Mouse (Mus musculus): ENCODE measurements around the gene Cdk5rap2. TPM values are rescaled to one million over a fixed set of nuclear protein-coding genes. Genes with fewer than 3 reads are reported as not detected.

Gene Cdk5rap2
- 1 to 10 TPM; 7.2 to 7.6 TPM for total RNA-seq (2021)
- long read RNA-seq, experiment 1, full-length matches to known transcripts, result 1 of 7 reads
- long read RNA-seq, experiment 1, partial matches to known transcripts, result 1 of 7 reads
- long read RNA-seq, experiment 1, other reads (novel, unspliced or antisense), result 5 of 7 reads
- long read RNA-seq, experiment 2, full-length matches to known transcripts, result 1 of 4 reads
- long read RNA-seq, experiment 2, partial matches to known transcripts, result 0 of 4 reads
- long read RNA-seq, experiment 2, other reads (novel, unspliced or antisense), result 3 of 4 reads

DNA sequence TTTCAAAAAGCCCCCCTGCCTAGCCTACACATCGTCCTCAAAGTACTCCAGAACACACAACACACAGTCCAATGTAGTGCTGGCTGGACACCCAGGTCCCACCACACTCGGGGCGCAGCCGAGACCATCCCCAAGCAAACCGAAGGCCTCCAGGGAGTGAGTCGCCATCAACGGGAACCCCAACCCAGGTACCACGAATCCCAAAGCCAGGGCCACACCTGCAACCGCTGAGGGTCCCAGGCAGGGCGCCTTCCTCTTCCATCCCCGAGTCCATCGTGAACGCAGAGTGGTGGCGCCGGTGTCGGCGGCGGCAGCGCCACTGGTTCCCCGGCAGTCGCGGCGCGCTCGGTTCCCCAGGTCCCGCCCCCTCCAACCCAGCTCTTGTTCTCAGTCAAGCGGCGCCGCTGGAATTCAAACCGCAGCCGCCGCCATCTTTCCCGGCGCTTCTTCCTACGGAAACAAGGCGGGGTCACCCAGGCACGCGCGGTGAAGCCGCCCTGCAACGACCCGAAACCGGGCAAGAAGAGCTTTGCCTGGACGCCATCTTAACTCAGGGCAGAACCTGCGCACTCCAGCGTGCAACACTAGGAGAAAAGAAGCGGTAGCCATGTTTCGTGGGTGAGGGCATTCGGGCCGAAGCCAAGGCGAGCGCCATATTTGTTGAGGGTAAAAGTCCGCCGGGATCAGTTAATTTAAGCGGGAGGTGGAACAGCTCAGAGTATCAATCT, at the start of gene Cdk5rap2:
Cdk5rap2 (minus strand) TSS at position 450 of the 728 bp plus-strand sequence.
- DNase-seq, result peak; percentile 97
- TF ChIP-seq CTCF (IDR thresholded peaks at IDR 0.05), result no peak
- H3K4me3 ChIP-seq, result peak within 1 kb of the TSS; percentile 99
- intact Hi-C loops (cut with DNase I), result no loop called here
- H3K27ac ChIP-seq, result peak within 1 kb of the TSS; percentile 83

DNA sequence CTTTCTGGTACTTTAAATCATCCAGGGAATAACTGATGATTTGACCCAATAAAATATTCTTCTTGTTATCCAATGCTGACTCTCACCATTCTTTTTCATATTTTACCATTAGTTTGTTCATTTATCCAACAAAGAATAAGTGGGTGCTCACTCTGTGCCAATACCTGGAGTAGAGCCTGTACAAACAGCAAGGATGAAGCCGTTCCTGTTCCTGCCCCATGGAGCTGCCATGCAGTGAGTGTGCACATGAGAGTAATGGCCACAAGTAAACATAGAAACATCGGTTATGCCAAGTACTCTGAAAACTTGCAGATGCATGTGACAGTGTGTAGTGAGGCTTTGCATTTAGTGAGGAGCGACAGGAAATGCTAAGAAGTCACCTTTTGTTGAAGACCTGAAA, 41.9 kb upstream of the Cdk5rap2 start:
- no peak for DNase-seq
- Histone ChIP-seq H3K27ac (no peak overlapping the region), H3K4me3 (no peak overlapping the region)
- TF ChIP-seq CTCF (IDR thresholded peaks at IDR 0.05), result no peak
- intact Hi-C loops (cut with DNase I), result loop anchor here (5.0 kb wide), 3 partner anchors 80 to 150 kb away; partner anchors contain the start of gene Megf9

DNA sequence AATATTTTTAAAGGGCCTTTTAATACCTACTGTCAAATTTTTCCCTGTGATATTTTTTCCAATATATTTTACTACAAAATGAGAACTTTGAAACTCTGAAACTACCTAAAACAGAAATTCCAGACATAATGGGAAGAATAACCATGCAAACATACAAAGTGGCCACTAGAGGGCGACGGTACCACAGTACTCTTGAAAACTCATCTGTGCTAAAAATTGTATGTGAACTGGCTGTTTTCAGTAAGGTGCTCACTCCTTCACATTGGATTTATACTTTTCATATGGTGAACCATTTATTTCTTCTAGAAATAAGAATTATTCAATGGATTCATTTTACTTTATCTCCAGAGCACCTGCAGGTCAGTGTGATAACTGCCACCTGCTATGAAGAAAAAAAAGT, 41.5 kb upstream of the Cdk5rap2 start:
- peak; percentile 28 for DNase-seq
- TF ChIP-seq CTCF (IDR thresholded peaks at IDR 0.05), result peak; percentile 92

DNA sequence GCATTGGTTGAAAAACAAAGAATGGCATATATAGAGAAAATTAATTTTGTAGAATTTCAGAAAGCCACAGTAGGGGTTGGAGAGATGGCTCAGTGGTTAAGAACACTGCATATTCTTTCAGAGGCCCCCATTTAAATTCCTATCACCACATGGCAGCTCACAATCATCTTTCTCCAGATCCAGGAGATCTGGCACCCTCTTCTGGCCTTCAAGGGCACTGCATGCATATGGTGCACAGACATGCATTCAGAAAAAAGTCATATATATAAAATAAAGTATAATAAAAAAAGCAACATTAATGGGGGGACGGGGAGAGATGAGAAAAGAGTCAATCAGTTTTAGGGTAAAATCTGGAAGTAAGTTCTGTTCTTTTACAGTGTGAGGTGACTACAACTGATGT, 39.4 kb upstream of the Cdk5rap2 start:
- Histone ChIP-seq H3K4me3 (no peak overlapping the region), H3K27ac (no peak overlapping the region)
- intact Hi-C loops (cut with DNase I), result loop anchor here (2.0 to 5.0 kb wide), 4 partner anchors 83 to 171 kb away; partner anchors contain the start of gene Megf9
- no peak for DNase-seq
- TF ChIP-seq CTCF (IDR thresholded peaks at IDR 0.05), result peak; percentile 44; the same call in 1 of the 2 replicates

More for the DNA sequence above, 41.5 kb upstream of the Cdk5rap2 start:
- Histone ChIP-seq H3K27ac (no peak overlapping the region), H3K4me3 (no peak overlapping the region)
- intact Hi-C loops (cut with DNase I), result loop anchor here (2.0 to 5.0 kb wide), 4 partner anchors 81 to 169 kb away; partner anchors contain the start of gene Megf9

DNA sequence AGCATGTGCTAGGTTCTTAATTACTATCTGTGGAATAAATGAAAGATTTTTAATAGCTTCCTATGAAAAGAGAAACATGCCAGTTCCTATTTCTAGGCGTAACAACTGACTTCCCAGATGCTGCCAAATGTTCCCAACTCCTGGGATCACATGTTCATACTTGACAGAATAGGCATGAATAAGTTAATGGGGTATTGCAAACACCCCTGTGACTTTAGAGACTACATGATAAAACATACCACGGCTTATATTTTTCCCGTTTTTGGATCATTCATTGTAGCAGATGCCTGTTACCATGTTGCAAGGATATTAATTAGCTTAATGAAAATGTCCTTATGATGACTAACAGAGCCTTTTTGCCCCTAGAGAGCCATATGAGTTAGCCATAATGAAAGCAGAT, 36.5 kb upstream of the Cdk5rap2 start:
- intact Hi-C loops (cut with DNase I), result no loop called here
- Histone ChIP-seq H3K4me3 (no peak overlapping the region), H3K27ac (no peak overlapping the region)
- DNase-seq, result no peak
- TF ChIP-seq CTCF (IDR thresholded peaks at IDR 0.05), result no peak

DNA sequence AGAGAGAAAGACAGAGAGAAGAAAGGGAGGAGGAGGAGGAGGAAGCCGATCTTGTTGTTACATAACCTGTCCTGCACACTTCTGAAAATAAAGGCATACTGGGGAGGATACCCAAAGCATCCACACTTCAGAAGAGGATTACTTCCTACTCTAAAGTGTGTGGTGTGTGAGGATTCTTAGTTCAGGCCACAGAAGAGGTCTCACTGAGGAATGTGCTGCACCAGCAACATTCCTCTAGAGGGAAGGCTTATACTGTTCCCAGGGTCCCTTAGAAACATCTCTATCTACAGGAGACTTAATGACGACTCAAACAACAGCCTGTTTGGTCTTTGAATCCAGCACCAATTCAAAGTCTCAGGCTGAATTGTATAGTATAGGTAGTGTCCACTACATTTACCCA, 10.0 kb upstream of the Cdk5rap2 start:
- intact Hi-C loops (cut with DNase I), result no loop called here
- Histone ChIP-seq H3K4me3 (no peak overlapping the region), H3K27ac (no peak overlapping the region)
- TF ChIP-seq CTCF (IDR thresholded peaks at IDR 0.05), result no peak
- DNase-seq, result no peak

DNA sequence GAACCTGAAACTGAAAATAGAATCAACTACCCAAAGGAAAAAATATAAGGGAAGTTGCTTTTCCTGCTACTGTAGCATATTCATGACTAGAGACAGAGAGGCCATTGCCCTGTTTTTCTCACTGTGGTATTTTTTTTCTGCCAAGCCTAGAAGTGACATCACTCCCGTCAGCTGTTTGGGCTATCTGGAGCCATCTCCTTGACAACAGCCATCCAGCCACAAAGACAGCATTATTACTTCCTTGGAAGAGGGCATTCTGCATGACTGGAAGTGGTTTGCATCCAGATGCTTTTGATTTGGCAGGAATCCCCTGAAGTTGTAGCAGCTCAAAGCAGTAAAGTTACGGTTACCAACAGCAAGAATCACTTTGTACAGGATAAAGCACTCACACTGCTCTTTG, 1.9 kb upstream of the Cdk5rap2 start:
- no peak for TF ChIP-seq CTCF (IDR thresholded peaks at IDR 0.05)
- Histone ChIP-seq H3K4me3 (no peak overlapping the region), H3K27ac (no peak overlapping the region)
- no peak for DNase-seq
- intact Hi-C loops (cut with DNase I), result no loop called here

DNA sequence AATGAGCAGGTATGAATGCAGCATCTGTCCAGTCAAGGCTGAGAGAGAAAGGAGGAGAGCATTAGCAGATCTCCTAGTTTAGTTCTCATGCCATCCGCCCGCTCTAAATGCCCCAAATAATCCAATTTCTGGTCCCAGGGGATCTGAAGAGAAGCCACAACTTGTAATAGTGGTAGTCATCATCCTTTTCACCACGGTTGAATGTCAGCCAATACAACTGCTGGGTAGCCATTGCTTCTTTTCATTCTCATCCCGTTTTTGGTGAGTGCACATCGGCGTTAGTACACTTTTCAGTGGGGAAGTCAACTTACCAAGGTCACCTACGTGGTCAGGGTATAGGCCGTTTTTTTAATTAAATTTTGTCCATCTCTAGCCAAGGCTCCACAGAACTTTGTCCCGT, 787 bp downstream of the Cdk5rap2 start:
- H3K4me3 ChIP-seq, result peak overlapping the region; percentile 99
- no peak for TF ChIP-seq CTCF (IDR thresholded peaks at IDR 0.05)
- H3K27ac ChIP-seq, result no peak overlapping the region
- DNase-seq, result no peak
- intact Hi-C loops (cut with DNase I), result no loop called here

DNA sequence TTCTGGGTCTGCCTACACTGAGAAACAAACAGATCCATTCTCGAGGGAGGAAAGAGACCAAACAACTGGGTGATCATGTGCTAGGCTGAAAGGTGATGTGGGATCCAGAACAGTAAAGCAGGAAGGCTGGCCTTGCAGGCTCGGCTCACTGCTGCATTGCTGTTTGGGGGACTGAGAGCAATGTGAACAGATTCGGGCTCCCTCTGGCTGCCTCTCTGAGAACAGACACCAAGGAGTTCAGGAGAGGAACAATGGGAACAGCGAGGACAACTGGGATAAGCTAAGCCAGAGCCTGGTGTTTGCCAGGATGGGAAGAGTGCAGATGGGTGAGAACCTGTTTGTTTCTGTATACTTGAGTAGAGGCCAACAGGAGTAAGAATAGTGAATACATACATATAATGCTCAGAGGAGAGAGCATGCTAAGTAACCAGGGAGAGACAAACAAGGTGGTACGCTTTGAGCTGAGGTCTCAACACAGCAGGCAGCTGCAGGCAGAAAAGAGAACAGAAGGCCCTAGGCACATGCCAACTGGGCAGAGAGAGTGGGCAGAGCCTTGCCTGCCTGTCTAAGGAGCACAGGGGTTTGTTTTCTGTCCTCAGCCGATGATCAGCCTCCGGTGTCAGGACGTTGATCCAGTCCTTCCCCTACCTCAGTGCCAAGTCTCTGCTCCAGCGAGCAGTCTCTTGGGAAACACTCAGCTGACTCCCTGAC, 8.0 kb downstream of the Cdk5rap2 start:
- H3K27ac ChIP-seq, result 0 out of 2 replicates have a peak overlapping the region, but pooled peaks have one; percentile 38
- intact Hi-C loops (cut with DNase I), result no loop called here
- peak; percentile 56 for TF ChIP-seq CTCF (IDR thresholded peaks at IDR 0.05)
- peak; percentile 54 for DNase-seq
- no peak overlapping the region for H3K4me3 ChIP-seq

DNA sequence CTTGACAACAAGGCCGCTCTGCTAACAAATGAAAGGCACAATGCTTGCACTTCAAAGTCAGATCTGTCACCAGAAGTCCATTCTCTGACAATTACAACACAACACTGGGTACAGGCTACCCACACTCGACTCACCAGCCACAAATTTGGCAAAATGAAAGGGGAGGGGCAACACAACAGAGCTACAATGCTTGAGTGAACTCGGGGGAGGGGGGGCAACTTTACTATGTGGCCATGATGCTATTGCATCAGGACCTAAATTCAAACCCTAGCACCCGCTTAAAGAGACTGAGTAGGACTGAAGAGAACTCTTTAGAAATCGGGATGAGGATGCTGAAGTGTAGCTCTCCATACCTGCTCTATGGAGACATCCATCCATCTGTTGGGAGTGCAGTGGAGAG, 10.8 kb downstream of the Cdk5rap2 start:
- intact Hi-C loops (cut with DNase I), result no loop called here
- Histone ChIP-seq H3K4me3 (no peak overlapping the region), H3K27ac (no peak overlapping the region)
- DNase-seq, result no peak
- no peak for TF ChIP-seq CTCF (IDR thresholded peaks at IDR 0.05)

DNA sequence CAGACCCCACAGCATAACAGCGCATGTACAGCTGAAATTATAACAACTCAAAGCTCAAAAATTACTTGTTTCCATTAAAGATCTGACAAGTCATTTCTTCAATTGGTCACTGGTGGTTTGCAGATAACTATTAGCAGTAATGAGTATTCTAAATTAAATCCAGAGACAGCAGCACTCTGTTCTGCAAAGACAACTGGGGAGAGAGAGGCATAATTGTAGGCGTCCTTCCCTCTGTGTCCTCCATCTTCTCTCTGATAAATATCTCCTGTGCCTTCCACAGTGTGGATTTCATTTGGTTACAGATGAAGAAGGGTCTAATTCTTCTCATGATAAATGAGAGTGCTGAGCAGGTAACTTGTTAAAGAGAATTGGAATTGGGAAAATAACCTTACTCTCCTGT, 11.2 kb downstream of the Cdk5rap2 start:
- intact Hi-C loops (cut with DNase I), result no loop called here
- no peak overlapping the region for H3K27ac ChIP-seq
- TF ChIP-seq CTCF (IDR thresholded peaks at IDR 0.05), result no peak

DNA sequence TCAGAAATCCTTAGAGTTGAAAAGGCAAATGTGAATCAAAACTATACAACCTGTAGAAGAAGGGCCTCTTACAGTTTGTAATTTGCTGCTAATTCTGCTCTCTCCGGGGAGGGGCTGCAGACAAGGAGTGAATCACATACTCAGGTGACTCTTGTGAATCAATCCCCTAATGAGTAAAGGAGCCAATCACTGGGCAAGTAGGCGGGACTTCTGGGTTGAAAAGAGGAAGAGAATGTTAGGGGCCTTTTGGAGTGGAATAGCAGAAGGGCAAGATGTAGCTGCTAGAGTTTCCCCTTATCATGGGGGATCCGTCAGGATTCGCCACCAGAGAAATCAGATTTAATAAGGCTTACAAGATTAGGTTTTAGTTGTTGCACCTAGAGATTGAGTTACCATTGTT, 12.2 kb downstream of the Cdk5rap2 start:
- no peak overlapping the region for H3K4me3 ChIP-seq
- TF ChIP-seq CTCF (IDR thresholded peaks at IDR 0.05), result no peak
- no peak for DNase-seq
- intact Hi-C loops (cut with DNase I), result no loop called here
- H3K27ac ChIP-seq, result no peak overlapping the region

More for the DNA sequence above, 11.2 kb downstream of the Cdk5rap2 start:
- no peak overlapping the region for H3K4me3 ChIP-seq
- no peak for DNase-seq

DNA sequence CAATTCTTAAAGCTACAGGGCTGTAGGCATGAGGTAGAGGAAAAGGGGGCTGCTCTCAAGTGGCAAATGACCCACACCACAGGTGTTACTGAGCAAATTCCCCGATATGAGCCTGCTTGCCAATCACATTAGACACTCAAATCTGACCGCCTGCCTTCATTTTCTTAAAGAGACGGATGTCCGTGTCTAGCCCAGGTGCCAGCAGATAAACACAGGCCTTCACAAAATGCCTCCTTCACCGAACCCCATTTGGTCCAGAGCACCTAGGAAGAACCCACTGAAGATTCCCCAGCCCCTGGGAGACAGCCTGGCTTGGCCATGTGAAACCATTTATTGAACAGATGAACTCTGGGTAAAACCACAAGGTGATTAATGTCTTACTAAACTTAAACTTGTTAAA, 13.5 kb downstream of the Cdk5rap2 start:
- TF ChIP-seq CTCF (IDR thresholded peaks at IDR 0.05), result no peak
- DNase-seq, result no peak
- no peak overlapping the region for H3K4me3 ChIP-seq
- H3K27ac ChIP-seq, result no peak overlapping the region
- intact Hi-C loops (cut with DNase I), result no loop called here
